Mouse (Mus musculus): Measurements from ENCODE around the gene Agap1. TPM values are rescaled to one million over a fixed set of nuclear protein-coding genes. Genes with fewer than 3 reads are reported as not detected.

Agap1 gene
- polyA plus RNA-seq, 1 experiment from 2014 or later: 4.2 TPM

DNA sequence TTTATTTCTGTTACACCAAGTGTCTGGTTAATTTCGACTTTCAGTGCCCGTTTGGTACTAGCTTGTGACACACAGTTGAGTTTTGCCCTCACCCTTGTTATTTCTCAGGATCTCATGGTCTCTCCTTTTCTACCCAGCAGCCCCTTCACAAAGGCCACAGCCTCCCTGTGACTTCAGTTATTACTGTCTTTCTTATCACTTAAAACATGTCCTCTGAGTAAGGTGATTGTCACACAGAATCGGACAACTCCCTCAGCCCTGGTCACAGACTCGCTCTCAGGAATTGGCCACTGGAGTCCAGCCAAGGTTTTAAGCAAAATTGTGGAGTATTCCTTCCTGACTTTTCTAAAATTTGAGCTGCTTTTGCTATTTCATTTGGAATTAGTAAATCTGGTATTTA lies 176.2 kb downstream of the Agap1 start:
- no peaks in the 10 kb centered on the region for H3K9me3 ChIP-seq (ENCODE audit: control insufficient read depth, low read length)
- WGBS: 77% methylated on average over 4 of the region's 4 CpGs
- TF ChIP-seq CTCF (IDR thresholded peaks at IDR 0.05; ENCODE audit: low read depth) (no peak), EP300 (optimal IDR thresholded peaks at IDR 0.05) (no peak)

DNA sequence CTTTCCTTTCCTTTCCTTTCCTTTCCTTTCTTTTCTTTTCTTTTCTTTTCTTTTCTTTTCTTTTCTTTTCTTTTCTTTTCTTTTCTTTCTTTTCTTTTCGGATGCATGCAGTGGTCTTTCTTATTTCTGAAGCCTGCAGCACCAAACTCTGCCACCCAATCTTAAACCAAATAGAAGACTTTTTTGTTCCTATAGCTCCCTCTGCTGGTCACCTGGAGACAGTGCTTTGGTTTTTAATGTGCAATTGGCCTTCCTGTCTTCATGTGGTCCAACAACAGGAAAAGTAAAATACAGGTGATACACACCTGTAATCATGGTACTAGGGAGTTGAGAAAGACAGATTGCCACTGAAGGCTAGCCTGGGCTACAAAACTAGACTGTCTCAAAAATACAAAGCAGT lies 177.1 kb downstream of the Agap1 start:
- Histone ChIP-seq H3K27me3 (ENCODE audit: control insufficient read depth, insufficient read depth, low read length) (no peaks in the 10 kb centered on the region), H3K4me2 (replicated peaks; ENCODE audit: low read depth) (no peak overlapping the region), H3K9ac (ENCODE audit: low read length) (no peak overlapping the region), H3K27ac (replicated peaks) (no peak overlapping the region), H3K36me3 (ENCODE audit: control insufficient read depth, insufficient read depth, low read length) (peaks cover 6% of the 10 kb centered on the region; the same call in 1 of the 2 replicates), H3K4me1 (replicated peaks; ENCODE audit: control insufficient read depth, insufficient read depth) (no peaks in the 10 kb centered on the region), H3K9me3 (ENCODE audit: control insufficient read depth, low read length) (no peaks in the 10 kb centered on the region), H3K4me3 (ENCODE audit: low read depth, low read length) (no peak overlapping the region)
- DNase-seq (ENCODE audit: low spot score) (no peak), ATAC-seq (ENCODE audit: low FRiP score, low TSS enrichment) (no peak)
- TF ChIP-seq EP300 (optimal IDR thresholded peaks at IDR 0.05) (no peak), CTCF (IDR thresholded peaks at IDR 0.05; ENCODE audit: low read depth) (peak; percentile 84)
- 58% methylated on average over 1 of the region's 1 CpGs for WGBS

More for the DNA sequence above, 176.2 kb downstream of the Agap1 start:
- Histone ChIP-seq H3K27ac (replicated peaks) (no peak overlapping the region), H3K9ac (ENCODE audit: low read length) (no peak overlapping the region), H3K27me3 (ENCODE audit: control insufficient read depth, insufficient read depth, low read length) (no peaks in the 10 kb centered on the region), H3K4me1 (replicated peaks; ENCODE audit: control insufficient read depth, insufficient read depth) (no peaks in the 10 kb centered on the region), H3K36me3 (ENCODE audit: control insufficient read depth, insufficient read depth, low read length) (peaks cover 6% of the 10 kb centered on the region; the same call in 1 of the 2 replicates), H3K4me2 (replicated peaks; ENCODE audit: low read depth) (no peak overlapping the region), H3K4me3 (ENCODE audit: low read depth, low read length) (no peak overlapping the region)
- ATAC-seq (ENCODE audit: low FRiP score, low TSS enrichment) (no peak), DNase-seq (ENCODE audit: low spot score) (no peak)

DNA sequence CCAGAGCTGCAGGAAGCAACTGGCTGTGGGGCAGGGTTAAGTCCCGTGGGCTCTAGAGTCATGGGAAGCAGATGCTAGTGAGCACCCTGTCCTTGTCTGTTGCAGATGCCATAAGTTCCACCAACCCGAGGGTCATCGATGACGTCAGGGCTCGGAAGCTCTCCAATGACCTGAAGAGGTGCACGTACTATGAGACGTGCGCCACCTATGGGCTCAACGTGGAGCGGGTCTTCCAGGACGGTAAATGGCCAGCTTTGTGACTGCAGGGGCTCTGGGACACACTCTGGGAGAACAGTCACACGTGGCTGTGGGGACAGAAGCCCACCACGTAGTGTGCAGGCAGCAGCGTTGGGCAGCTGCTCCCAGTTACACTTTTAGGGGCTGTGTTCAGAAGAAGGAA lies 179.4 kb downstream of the Agap1 start:
- no peak overlapping the region for H3K9ac ChIP-seq (ENCODE audit: low read length)
- 75% methylated on average over 14 of the region's 14 CpGs for WGBS
- H3K4me3 ChIP-seq (ENCODE audit: low read depth, low read length): no peak overlapping the region
- no peak overlapping the region for H3K27ac ChIP-seq (replicated peaks)
- no peaks in the 10 kb centered on the region for H3K27me3 ChIP-seq (ENCODE audit: control insufficient read depth, insufficient read depth, low read length)
- DNase-seq (ENCODE audit: low spot score): no peak
- H3K4me2 ChIP-seq (replicated peaks; ENCODE audit: low read depth): no peak overlapping the region
- H3K4me1 ChIP-seq (replicated peaks; ENCODE audit: control insufficient read depth, insufficient read depth): no peaks in the 10 kb centered on the region
- H3K36me3 ChIP-seq (ENCODE audit: control insufficient read depth, insufficient read depth, low read length): peaks cover 10% of the 10 kb centered on the region
- no peaks in the 10 kb centered on the region for H3K9me3 ChIP-seq (ENCODE audit: control insufficient read depth, low read length)
- no peak for ATAC-seq (ENCODE audit: low FRiP score, low TSS enrichment)
- TF ChIP-seq CTCF (IDR thresholded peaks at IDR 0.05; ENCODE audit: low read depth): peak; percentile 45
- TF ChIP-seq EP300 (optimal IDR thresholded peaks at IDR 0.05): no peak

DNA sequence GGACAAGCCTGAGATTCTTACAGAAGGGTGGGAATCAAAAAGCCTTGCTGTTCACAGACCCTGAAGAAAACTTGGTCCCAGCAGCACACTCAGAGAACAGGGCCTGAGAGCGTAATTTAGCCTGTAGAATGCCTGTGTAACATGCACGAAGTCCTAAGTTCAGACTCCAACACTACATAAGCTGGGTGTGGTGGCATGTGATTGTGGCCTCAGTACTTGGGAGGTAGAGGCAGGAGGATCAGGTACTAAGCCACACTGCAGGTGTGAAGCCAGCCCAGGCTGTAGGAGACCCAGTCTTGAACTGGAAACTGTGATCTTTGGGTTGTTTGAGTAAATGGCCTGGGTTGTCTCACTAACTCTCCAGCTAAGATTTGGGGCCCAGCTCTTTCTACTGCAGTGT lies 180.5 kb downstream of the Agap1 start:
- ATAC-seq (ENCODE audit: low FRiP score, low TSS enrichment) (no peak), DNase-seq (ENCODE audit: low spot score) (no peak)
- no peak overlapping the region for H3K27ac ChIP-seq (replicated peaks)
- H3K9me3 ChIP-seq (ENCODE audit: control insufficient read depth, low read length): no peaks in the 10 kb centered on the region
- no peaks in the 10 kb centered on the region for H3K4me1 ChIP-seq (replicated peaks; ENCODE audit: control insufficient read depth, insufficient read depth)
- H3K4me2 ChIP-seq (replicated peaks; ENCODE audit: low read depth): no peak overlapping the region
- peaks cover 10% of the 10 kb centered on the region for H3K36me3 ChIP-seq (ENCODE audit: control insufficient read depth, insufficient read depth, low read length)
- TF ChIP-seq CTCF (IDR thresholded peaks at IDR 0.05; ENCODE audit: low read depth) (no peak), EP300 (optimal IDR thresholded peaks at IDR 0.05) (no peak)
- no peaks in the 10 kb centered on the region for H3K27me3 ChIP-seq (ENCODE audit: control insufficient read depth, insufficient read depth, low read length)
- H3K9ac ChIP-seq (ENCODE audit: low read length): no peak overlapping the region
- WGBS: 95% methylated on average over 2 of the region's 2 CpGs
- H3K4me3 ChIP-seq (ENCODE audit: low read depth, low read length): no peak overlapping the region

- H3K4me3 ChIP-seq (ENCODE audit: low read depth, low read length): no peak overlapping the region
- no peak overlapping the region for H3K9ac ChIP-seq (ENCODE audit: low read length)
- no peak for TF ChIP-seq CTCF (IDR thresholded peaks at IDR 0.05; ENCODE audit: low read depth)
- no peak for TF ChIP-seq EP300 (optimal IDR thresholded peaks at IDR 0.05)
- no peaks in the 10 kb centered on the region for H3K9me3 ChIP-seq (ENCODE audit: control insufficient read depth, low read length)
- WGBS: 86% methylated on average over 4 of the region's 4 CpGs
- H3K27me3 ChIP-seq (ENCODE audit: control insufficient read depth, insufficient read depth, low read length): no peaks in the 10 kb centered on the region
- no peak for ATAC-seq (ENCODE audit: low FRiP score, low TSS enrichment)
- DNase-seq (ENCODE audit: low spot score): no peak
- no peaks in the 10 kb centered on the region for H3K4me1 ChIP-seq (replicated peaks; ENCODE audit: control insufficient read depth, insufficient read depth)
- H3K4me2 ChIP-seq (replicated peaks; ENCODE audit: low read depth): no peak overlapping the region
- H3K27ac ChIP-seq (replicated peaks): no peak overlapping the region
- H3K36me3 ChIP-seq (ENCODE audit: control insufficient read depth, insufficient read depth, low read length): peaks cover 10% of the 10 kb centered on the region
These were observed 183.1 kb downstream of the Agap1 start for GRCm38 (mm10) chr1:89637670-89638069.

DNA sequence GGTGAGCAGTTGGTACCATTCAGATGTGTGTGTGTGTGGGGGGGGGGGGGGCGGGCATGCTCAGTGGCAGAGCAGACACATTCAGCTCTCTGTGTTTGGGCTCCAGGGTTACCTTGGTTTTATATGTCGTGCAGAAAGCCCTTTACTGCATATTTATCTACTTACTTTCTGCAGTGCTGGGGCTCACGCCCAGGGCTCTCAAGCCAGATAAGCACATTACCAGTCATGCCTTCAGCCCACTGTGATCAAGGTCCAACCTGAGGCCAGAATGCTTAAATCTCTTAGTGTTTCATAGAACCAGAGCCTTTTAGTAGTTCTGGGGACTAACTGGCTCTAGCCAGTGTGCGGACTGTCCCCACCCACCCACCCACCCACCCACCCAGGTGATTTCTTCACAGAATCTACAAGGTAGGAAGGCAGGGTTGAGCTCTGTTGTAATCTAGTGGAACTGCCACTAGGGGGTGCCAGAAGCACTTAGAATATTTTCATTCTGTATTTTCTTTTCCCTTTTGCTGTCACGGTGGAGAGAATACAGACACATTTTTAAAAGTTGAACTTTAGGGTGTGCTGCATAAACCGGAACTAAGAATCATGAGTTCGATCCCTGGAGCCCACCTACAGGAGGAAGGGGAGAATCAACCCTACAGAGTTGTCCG lies 189.0 kb downstream of the Agap1 start:
- TF ChIP-seq CTCF (IDR thresholded peaks at IDR 0.05; ENCODE audit: low read depth): peak; percentile 73
- no peak for TF ChIP-seq EP300 (optimal IDR thresholded peaks at IDR 0.05)
- Histone ChIP-seq H3K9ac (ENCODE audit: low read length) (no peak overlapping the region), H3K27me3 (ENCODE audit: control insufficient read depth, insufficient read depth, low read length) (no peaks in the 10 kb centered on the region), H3K27ac (replicated peaks) (no peak overlapping the region), H3K4me1 (replicated peaks; ENCODE audit: control insufficient read depth, insufficient read depth) (no peaks in the 10 kb centered on the region), H3K4me2 (replicated peaks; ENCODE audit: low read depth) (no peak overlapping the region), H3K4me3 (ENCODE audit: low read depth, low read length) (no peak overlapping the region), H3K9me3 (ENCODE audit: control insufficient read depth, low read length) (no peaks in the 10 kb centered on the region), H3K36me3 (ENCODE audit: control insufficient read depth, insufficient read depth, low read length) (no peaks in the 10 kb centered on the region; the same call in 1 of the 2 replicates)
- ATAC-seq (ENCODE audit: low FRiP score, low TSS enrichment) (peak; percentile 57), DNase-seq (ENCODE audit: low spot score) (peak; percentile 53)
- 49% methylated on average over 8 of the region's 8 CpGs for WGBS

Data from stomach, postnatal 0 days (tissue).